Mouse (Mus musculus): ENCODE data around the gene Prelid1. TPM values are rescaled to one million over a fixed set of nuclear protein-coding genes. Genes with fewer than 3 reads are reported as not detected.

Gene Prelid1
- polyA plus RNA-seq, 2 experiments, result 130 to 238 TPM

DNA sequence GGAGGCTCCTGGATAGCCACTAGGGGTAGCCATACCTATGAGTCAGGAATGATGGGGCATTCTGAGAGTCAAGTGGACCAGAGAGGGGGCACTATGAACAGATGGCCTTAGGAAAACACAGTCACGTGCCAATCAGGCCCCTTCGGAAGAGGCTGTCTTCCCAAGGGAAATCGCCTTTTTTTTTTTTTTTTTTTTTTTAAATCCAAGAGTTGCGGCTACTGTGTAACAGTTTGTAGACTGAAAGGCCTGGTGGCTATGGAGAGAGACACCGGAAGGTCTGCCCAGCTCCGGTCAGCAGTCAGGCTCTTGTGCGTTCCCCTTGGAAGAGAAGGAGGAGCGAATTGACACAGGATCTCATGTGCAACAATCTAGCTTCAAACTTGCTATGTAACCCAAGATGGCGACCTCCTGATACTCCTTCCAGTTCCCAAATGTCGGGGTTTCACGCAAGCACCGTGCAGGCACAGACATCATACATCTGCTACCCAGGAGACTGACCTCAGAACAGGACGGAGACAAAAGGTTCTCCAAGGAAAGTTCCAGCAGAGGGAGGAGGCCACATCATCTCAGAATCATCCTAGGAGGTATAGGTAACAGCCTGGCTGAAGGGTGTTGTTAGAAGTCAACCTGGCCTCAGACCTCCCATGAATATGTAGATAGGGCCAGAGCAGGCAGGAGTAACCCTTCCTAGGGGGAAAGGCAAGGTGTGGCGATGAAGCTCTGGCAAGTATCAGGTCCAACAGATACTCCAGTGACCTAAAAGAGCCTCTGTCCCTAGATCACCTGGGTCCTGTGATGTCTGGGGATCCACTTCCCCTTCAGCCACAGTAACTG lies 10.5 kb downstream of the Prelid1 start:
- WGBS (ENCODE audit: insufficient replicate concordance), result 55% methylated on average over 14 of the region's 14 CpGs
- Histone ChIP-seq H3K9me3 (ENCODE audit: control insufficient read depth, low read length) (no peaks in the 10 kb centered on the region), H3K36me3 (replicated peaks; ENCODE audit: control insufficient read depth, insufficient read depth, low read depth) (peaks cover 19% of the 10 kb centered on the region), H3K4me3 (ENCODE audit: insufficient read depth in 1 of 2, low read depth in 2 of 2, low read length in 2 of 2) (peak overlapping the region; percentile 68 to 97), H3K27me3 (ENCODE audit: control insufficient read depth, insufficient read depth, low read length) (no peaks in the 10 kb centered on the region), H3K9ac (replicated peaks) (peak overlapping the region; percentile 85), H3K27ac (peak overlapping the region; percentile 91), H3K4me2 (ENCODE audit: low read depth) (peak overlapping the region; percentile 98), H3K4me1 (replicated peaks; ENCODE audit: control insufficient read depth in 2 of 2, insufficient read depth in 2 of 2, low read length in 1 of 2) (peaks cover 9 to 20% of the 10 kb centered on the region in 2 experiments)
- no peak for DNase-seq (ENCODE audit: low read depth in 3 of 3, low spot score in 3 of 3)
- TF ChIP-seq CTCF (IDR thresholded peaks at IDR 0.05; ENCODE audit: low read depth) (peak; percentile 73; the same call in 1 of the 2 replicates), EP300 (IDR thresholded peaks at IDR 0.05; ENCODE audit: low read depth) (no peak)
- ATAC-seq (ENCODE audit: insufficient read depth), result no peak

DNA sequence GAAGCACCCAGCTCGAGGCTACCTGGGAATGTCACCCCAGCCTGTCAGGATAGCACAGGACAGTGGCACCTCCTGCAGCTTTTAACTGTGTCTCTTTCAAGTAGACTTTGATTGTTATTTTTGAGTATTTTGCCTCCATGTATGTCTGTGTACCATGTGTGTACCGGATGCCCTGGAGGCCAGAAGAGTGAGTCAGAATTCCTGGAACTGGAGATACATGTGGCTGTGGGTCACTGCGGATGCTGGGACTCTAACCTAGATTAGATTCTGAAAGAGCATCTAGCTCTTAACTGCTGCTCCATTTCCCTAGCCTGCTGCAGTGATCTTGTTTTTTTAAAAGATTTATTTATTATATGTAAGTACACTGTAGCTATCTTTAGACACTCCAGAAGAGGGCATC lies 12.0 kb downstream of the Prelid1 start:
- no peak for TF ChIP-seq EP300 (IDR thresholded peaks at IDR 0.05; ENCODE audit: low read depth)
- no peak for TF ChIP-seq CTCF (IDR thresholded peaks at IDR 0.05; ENCODE audit: low read depth)
- DNase-seq (ENCODE audit: low read depth in 3 of 3, low spot score in 3 of 3), result no peak
- peaks cover 6% of the 10 kb centered on the region for H3K36me3 ChIP-seq (replicated peaks; ENCODE audit: control insufficient read depth, insufficient read depth, low read depth)
- H3K4me2 ChIP-seq (ENCODE audit: low read depth), result no peak overlapping the region
- 67% methylated on average over 3 of the region's 3 CpGs for WGBS (ENCODE audit: insufficient replicate concordance)
- H3K4me3 ChIP-seq (ENCODE audit: insufficient read depth in 1 of 2, low read depth in 2 of 2, low read length in 2 of 2), result no peak overlapping the region
- H3K9ac ChIP-seq (replicated peaks), result no peak overlapping the region
- H3K4me1 ChIP-seq (replicated peaks; ENCODE audit: control insufficient read depth in 2 of 2, insufficient read depth in 2 of 2, low read length in 1 of 2), result peaks cover 9 to 17% of the 10 kb centered on the region in 2 experiments
- no peaks in the 10 kb centered on the region for H3K27me3 ChIP-seq (ENCODE audit: control insufficient read depth, insufficient read depth, low read length)
- ATAC-seq (ENCODE audit: insufficient read depth), result no peak
- no peaks in the 10 kb centered on the region for H3K9me3 ChIP-seq (ENCODE audit: control insufficient read depth, low read length)
- no peak overlapping the region for H3K27ac ChIP-seq

DNA sequence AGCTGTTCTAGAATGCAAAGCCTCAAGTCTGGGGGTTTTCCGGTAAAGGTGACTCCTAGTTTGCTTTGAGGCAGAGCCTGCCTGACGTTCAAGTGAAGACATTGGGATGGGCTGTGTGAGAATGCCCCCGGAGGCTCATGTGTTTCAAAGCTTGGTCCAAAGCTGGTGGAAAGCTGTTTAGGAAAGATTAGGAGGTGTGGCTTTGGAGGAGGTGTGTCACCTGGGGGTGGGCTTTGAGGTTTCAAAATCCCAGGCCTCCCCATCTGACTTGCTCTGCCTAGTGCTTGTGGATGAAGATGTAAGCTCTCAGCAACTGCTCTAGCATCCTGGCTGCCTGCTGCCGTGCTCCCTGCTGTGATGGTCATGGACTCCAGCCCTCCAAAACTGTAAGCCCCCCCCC lies 15.4 kb downstream of the Prelid1 start:
- 63% methylated on average over 4 of the region's 4 CpGs for WGBS (ENCODE audit: insufficient replicate concordance)
- Histone ChIP-seq H3K27ac (no peak overlapping the region), H3K9ac (replicated peaks) (no peak overlapping the region), H3K4me3 (ENCODE audit: insufficient read depth in 1 of 2, low read depth in 2 of 2, low read length in 2 of 2) (no peak overlapping the region), H3K36me3 (replicated peaks; ENCODE audit: control insufficient read depth, insufficient read depth, low read depth) (no peaks in the 10 kb centered on the region), H3K9me3 (ENCODE audit: control insufficient read depth, low read length) (no peaks in the 10 kb centered on the region), H3K27me3 (ENCODE audit: control insufficient read depth, insufficient read depth, low read length) (no peaks in the 10 kb centered on the region), H3K4me2 (ENCODE audit: low read depth) (no peak overlapping the region), H3K4me1 (replicated peaks; ENCODE audit: control insufficient read depth in 2 of 2, insufficient read depth in 2 of 2, low read length in 1 of 2) (peaks cover 7 to 15% of the 10 kb centered on the region in 2 experiments)
- TF ChIP-seq CTCF (IDR thresholded peaks at IDR 0.05; ENCODE audit: low read depth) (no peak), EP300 (IDR thresholded peaks at IDR 0.05; ENCODE audit: low read depth) (no peak)
- DNase-seq (ENCODE audit: low read depth in 3 of 3, low spot score in 3 of 3) (no peak), ATAC-seq (ENCODE audit: insufficient read depth) (no peak)

DNA sequence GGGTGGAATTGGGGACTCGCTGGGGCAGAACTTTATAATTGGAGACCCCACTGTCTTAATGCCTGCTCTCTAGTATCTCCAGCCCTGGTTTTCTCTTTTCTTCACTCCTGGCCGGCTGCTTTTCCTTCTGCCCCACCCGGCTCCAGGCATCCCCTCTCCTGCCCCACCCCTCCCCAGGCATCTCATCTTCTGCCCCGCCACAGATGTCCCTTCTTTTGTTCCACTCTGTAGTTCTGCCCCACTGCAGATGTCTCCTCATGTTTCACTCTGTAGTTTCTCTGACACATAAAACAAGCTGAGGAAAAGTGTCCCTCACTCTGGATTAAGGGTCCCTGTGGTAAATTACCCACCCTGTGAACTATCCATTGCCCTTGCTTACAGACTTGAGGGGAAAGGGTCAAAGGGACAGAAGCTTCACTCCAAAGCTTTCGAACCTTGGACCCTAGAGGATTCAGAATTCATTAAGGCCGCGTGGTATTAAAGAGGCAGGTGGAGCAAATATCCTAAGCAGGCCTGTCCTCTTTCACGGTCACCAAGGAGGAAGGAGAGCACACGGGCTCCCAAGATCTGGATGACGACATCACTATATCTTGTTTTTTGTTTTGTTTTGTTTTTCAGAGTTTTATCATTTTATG lies 17.2 kb downstream of the Prelid1 start:
- H3K9me3 ChIP-seq (ENCODE audit: control insufficient read depth, low read length), result no peaks in the 10 kb centered on the region
- no peak for TF ChIP-seq CTCF (IDR thresholded peaks at IDR 0.05; ENCODE audit: low read depth)
- no peak for TF ChIP-seq EP300 (IDR thresholded peaks at IDR 0.05; ENCODE audit: low read depth)
- H3K9ac ChIP-seq (replicated peaks), result no peak overlapping the region
- DNase-seq (ENCODE audit: low read depth in 3 of 3, low spot score in 3 of 3), result no peak
- H3K27me3 ChIP-seq (ENCODE audit: control insufficient read depth, insufficient read depth, low read length), result no peaks in the 10 kb centered on the region
- no peak overlapping the region for H3K27ac ChIP-seq
- H3K4me3 ChIP-seq (ENCODE audit: insufficient read depth in 1 of 2, low read depth in 2 of 2, low read length in 2 of 2), result no peak overlapping the region
- H3K36me3 ChIP-seq (replicated peaks; ENCODE audit: control insufficient read depth, insufficient read depth, low read depth), result no peaks in the 10 kb centered on the region
- no peak overlapping the region for H3K4me2 ChIP-seq (ENCODE audit: low read depth)
- peaks cover 3 to 10% of the 10 kb centered on the region in 2 experiments for H3K4me1 ChIP-seq (replicated peaks; ENCODE audit: control insufficient read depth in 2 of 2, insufficient read depth in 2 of 2, low read length in 1 of 2)
- no peak for ATAC-seq (ENCODE audit: insufficient read depth)
- WGBS (ENCODE audit: insufficient replicate concordance), result 73% methylated on average over 10 of the region's 10 CpGs

Data from liver, embryonic 14.5 days (tissue).